Mouse (Mus musculus) kidney, embryonic 16.5 days (tissue): ENCODE results near the gene Prkcq. TPM values are rescaled to one million over a fixed set of nuclear protein-coding genes. Genes with fewer than 3 reads are reported as not detected.

Experiments used
- ATAC-seq: fragments of 200-750 bp; cut with Nextera tagmentation; 2 replicates; pipeline ENCODE4 v1.8.0; 2017; ENCODE audit warnings: moderate TSS enrichment; ENCODE audit not compliant: low FRiP score, low TSS enrichment
- H3K27ac ChIP-seq: fragments of 300-500 bp; sonication (generic); 2 replicates; pipeline ENCODE4 v1.5.1; 2014; ENCODE audit warnings: low read length
- H3K27me3 ChIP-seq: fragments of 300-500 bp; sonication (generic); 2 replicates; pipeline ENCODE4 v1.6.1; 2014; ENCODE audit warnings: low read length, control low read depth, mixed read lengths; ENCODE audit not compliant: insufficient read depth
- H3K36me3 ChIP-seq: fragments of 300-500 bp; sonication (generic); 2 replicates; pipeline ENCODE4 v1.6.1; 2014; ENCODE audit warnings: low read length, control low read depth, mixed read lengths; ENCODE audit not compliant: insufficient read depth
- H3K4me1 ChIP-seq: fragments of 300-500 bp; sonication (generic); 2 replicates; pipeline ENCODE4 v1.6.1; 2014; ENCODE audit warnings: low read length, control low read depth, mixed read lengths; ENCODE audit not compliant: insufficient read depth
- H3K4me2 ChIP-seq: fragments of 300-500 bp; sonication (generic); replicated peaks from 2 replicates; pipeline ENCODE4 v1.6.1; 2014; ENCODE audit warnings: low read depth, low read length
- H3K4me3 ChIP-seq: fragments of 300-500 bp; sonication (generic); 2 replicates; pipeline ENCODE4 v1.5.1; 2014; ENCODE audit warnings: mild to moderate bottlenecking, low read length
- H3K9ac ChIP-seq: fragments of 300-500 bp; sonication (generic); replicated peaks from 2 replicates; pipeline ENCODE4 v1.6.1; 2014; ENCODE audit warnings: low read length
- H3K9me3 ChIP-seq: fragments of 300-500 bp; sonication (generic); 2 replicates; pipeline ENCODE4 v1.6.1; 2016; ENCODE audit warnings: low read length, control low read depth
- WGBS: fragments of 180-500 bp; shearing (Covaris S2); extraction: QIAGEN DNeasy Blood & Tissue Kit; methylation state at CpG from one replicate; pipeline ENCODE4 v1.1.7; 2014; 5-methylcytosine and 5-hydroxymethylcytosine counted together
- polyA plus RNA-seq: library from polyadenylated mRNA; unstranded; fragments of >200 nt; fragmentation: Nextera tagmentation; extraction: Ambion mirVana; gene quantifications from 2 replicates; pipeline ENCODE4 v1.2.1, GENCODE M21; 2015

The Prkcq gene
- polyA plus RNA-seq, 1 experiment from 2014 or later = 5.5 TPM

DNA sequence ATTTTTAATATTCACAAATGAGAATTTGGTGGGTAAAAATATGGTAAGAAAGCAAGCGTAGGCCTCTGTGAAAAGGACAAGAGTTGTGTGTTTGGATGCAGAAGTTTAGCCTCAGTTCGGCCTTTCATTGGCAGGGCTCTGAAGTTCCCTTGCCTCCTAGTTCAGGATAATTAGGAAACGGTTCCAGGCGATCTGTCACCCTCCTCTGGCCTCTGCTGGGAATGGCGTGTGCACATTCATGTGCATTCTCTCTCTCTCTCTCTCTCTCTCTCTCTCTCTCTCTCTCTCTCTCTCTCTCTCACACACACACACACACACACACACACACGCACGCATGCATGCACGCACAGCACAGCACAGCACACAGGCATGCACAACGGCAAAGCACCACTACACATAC, 93.5 kb downstream of the Prkcq start:
- Histone ChIP-seq H3K4me2 (no peak overlapping the region), H3K4me3 (no peak overlapping the region), H3K4me1 (no peaks in the 10 kb centered on the region), H3K36me3 (no peaks in the 10 kb centered on the region), H3K9ac (no peak overlapping the region), H3K27ac (no peak overlapping the region), H3K9me3 (no peaks in the 10 kb centered on the region), H3K27me3 (no peaks in the 10 kb centered on the region)
- peak; percentile 46; the same call in 1 of the 2 replicates for ATAC-seq
- WGBS = 74% methylated on average over 9 of the region's 9 CpGs

GRCm38 (mm10) chr2:11266294-11266693, 94.4 kb downstream of the Prkcq start:
- Histone ChIP-seq H3K36me3 (no peaks in the 10 kb centered on the region), H3K27me3 (no peaks in the 10 kb centered on the region), H3K9ac (no peak overlapping the region), H3K4me2 (no peak overlapping the region), H3K4me1 (no peaks in the 10 kb centered on the region), H3K4me3 (no peak overlapping the region), H3K27ac (no peak overlapping the region), H3K9me3 (no peaks in the 10 kb centered on the region)
- no peak for ATAC-seq
- WGBS = 65% methylated on average over 5 of the region's 5 CpGs

GRCm38 (mm10) chr2:11278965-11279364, 107.1 kb downstream of the Prkcq start:
- no peak overlapping the region for H3K27ac ChIP-seq
- 77% methylated on average over 7 of the region's 7 CpGs for WGBS
- ATAC-seq = no peak

GRCm38 (mm10) chr2:11280247-11280646, 108.3 kb downstream of the Prkcq start:
- Histone ChIP-seq H3K9ac (no peak overlapping the region), H3K27me3 (no peaks in the 10 kb centered on the region), H3K4me1 (no peaks in the 10 kb centered on the region), H3K4me3 (no peak overlapping the region), H3K27ac (no peak overlapping the region), H3K36me3 (no peaks in the 10 kb centered on the region), H3K4me2 (no peak overlapping the region), H3K9me3 (no peaks in the 10 kb centered on the region)
- no peak for ATAC-seq
- 66% methylated on average over 2 of the region's 2 CpGs for WGBS

More at GRCm38 (mm10) chr2:11278965-11279364, 107.1 kb downstream of the Prkcq start:
- Histone ChIP-seq H3K4me3 (no peak overlapping the region), H3K36me3 (no peaks in the 10 kb centered on the region), H3K9ac (no peak overlapping the region), H3K4me2 (no peak overlapping the region), H3K9me3 (no peaks in the 10 kb centered on the region), H3K27me3 (no peaks in the 10 kb centered on the region), H3K4me1 (no peaks in the 10 kb centered on the region)

GRCm38 (mm10) chr2:11287834-11288530, 116.1 kb downstream of the Prkcq start:
- 77% methylated on average over 18 of the region's 18 CpGs for WGBS
- Histone ChIP-seq H3K9ac (no peak overlapping the region), H3K27me3 (no peaks in the 10 kb centered on the region), H3K4me3 (no peak overlapping the region), H3K27ac (no peak overlapping the region), H3K4me2 (no peak overlapping the region; the same call in 1 of the 2 replicates), H3K36me3 (no peaks in the 10 kb centered on the region), H3K4me1 (no peaks in the 10 kb centered on the region), H3K9me3 (no peaks in the 10 kb centered on the region)
- peak; percentile 31; the same call in 1 of the 2 replicates for ATAC-seq

DNA sequence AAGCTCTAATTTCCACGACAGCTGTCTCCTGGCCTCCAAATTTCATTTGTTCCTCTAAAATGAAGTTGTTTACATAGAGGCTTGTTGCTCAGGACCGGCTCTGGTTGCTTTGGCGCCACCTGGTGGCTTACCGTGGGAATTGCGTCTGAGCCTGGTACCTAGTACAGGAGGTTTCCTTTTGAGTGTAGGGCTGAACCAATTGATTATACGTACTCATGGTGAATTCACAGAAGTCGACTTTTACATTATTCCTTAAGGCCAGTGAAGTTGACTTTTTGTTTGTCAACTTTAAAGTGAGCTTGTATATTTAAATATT, 116.6 kb downstream of the Prkcq start:
- 11% methylated on average over 7 of the region's 7 CpGs for WGBS
- no peak overlapping the region; the same call in 1 of the 2 replicates for H3K4me2 ChIP-seq

DNA sequence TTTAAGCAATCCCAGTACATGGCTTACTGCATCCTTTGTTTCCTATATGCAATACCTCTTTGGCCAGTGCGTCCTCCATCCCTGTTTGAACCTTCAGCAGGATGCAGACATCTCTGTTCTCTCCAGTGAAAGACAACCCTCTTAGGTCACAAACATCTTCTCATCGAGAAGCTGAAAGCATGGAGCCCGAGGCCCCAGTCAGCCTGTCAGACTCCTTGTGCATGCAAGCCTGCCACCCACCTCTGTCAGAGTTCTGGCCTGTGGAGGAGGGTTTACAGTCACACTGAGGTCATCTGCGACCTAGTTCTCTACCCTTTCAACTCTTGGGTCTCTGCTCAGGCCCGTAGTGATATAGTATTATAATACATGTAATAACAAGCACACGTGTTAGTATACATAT, 119.0 kb downstream of the Prkcq start:
- no peaks in the 10 kb centered on the region for H3K9me3 ChIP-seq
- no peaks in the 10 kb centered on the region for H3K4me1 ChIP-seq
- H3K4me2 ChIP-seq = no peak overlapping the region
- H3K9ac ChIP-seq = no peak overlapping the region
- H3K27me3 ChIP-seq = no peaks in the 10 kb centered on the region
- no peak overlapping the region for H3K4me3 ChIP-seq
- no peak for ATAC-seq
- no peak overlapping the region for H3K27ac ChIP-seq
- 85% methylated on average over 6 of the region's 6 CpGs for WGBS
- no peaks in the 10 kb centered on the region for H3K36me3 ChIP-seq

More for the DNA sequence above, 116.6 kb downstream of the Prkcq start:
- ATAC-seq = peak; percentile 85; the same call in 1 of the 2 replicates
- Histone ChIP-seq H3K4me1 (no peaks in the 10 kb centered on the region), H3K9ac (no peak overlapping the region), H3K36me3 (no peaks in the 10 kb centered on the region), H3K27me3 (no peaks in the 10 kb centered on the region), H3K9me3 (no peaks in the 10 kb centered on the region), H3K27ac (no peak overlapping the region), H3K4me3 (no peak overlapping the region)

DNA sequence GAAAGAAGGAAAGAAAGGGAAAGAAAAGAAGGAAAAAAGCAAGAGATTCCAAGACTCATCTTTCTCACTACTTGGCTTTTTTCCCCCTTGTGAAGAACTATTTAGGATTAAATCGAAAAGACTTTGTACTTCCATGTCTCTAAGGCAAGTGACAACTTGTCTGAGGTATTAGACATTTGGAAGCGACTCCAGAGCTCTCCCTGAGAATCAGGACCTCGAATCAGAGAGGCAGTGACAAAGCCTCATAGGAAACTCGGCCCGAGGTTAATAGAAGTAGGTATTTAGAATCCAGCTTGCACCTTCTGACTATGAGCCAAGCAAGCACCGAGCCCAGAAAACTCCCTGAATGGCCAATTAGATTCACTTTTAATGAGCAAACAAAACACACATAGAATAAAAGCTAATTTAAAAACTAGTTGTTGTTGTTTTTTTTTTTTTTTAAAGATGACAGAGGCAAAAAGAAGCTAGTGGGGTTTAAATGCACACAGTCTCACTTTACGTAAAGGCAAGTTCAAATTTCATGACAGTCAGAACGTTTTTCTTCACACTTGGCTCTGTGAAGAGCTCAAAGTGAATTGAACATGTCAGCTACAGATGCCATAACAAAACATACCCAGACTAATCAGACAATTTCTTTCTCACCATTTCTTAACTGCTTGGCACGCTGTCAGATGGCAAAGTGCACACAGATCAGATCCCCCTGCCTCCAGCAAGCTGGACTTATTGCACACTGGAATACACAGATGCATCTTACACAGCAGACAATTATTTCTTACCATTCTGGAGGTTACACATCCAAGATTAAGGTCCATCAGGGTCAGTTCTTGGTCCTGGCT, 119.9 kb downstream of the Prkcq start:
- 82% methylated on average over 9 of the region's 9 CpGs for WGBS

GRCm38 (mm10) chr2:11293144-11293543, 121.2 kb downstream of the Prkcq start:
- no peak overlapping the region for H3K9ac ChIP-seq
- no peak overlapping the region for H3K27ac ChIP-seq
- H3K4me1 ChIP-seq = no peaks in the 10 kb centered on the region
- H3K4me2 ChIP-seq = no peak overlapping the region
- H3K9me3 ChIP-seq = no peaks in the 10 kb centered on the region
- 75% methylated on average over 13 of the region's 13 CpGs for WGBS
- no peaks in the 10 kb centered on the region for H3K36me3 ChIP-seq
- ATAC-seq = no peak
- H3K27me3 ChIP-seq = no peaks in the 10 kb centered on the region
- H3K4me3 ChIP-seq = no peak overlapping the region

More for the DNA sequence above, 119.9 kb downstream of the Prkcq start:
- no peak overlapping the region for H3K4me3 ChIP-seq
- H3K9ac ChIP-seq = no peak overlapping the region
- no peaks in the 10 kb centered on the region for H3K36me3 ChIP-seq
- H3K4me2 ChIP-seq = no peak overlapping the region
- no peak overlapping the region for H3K27ac ChIP-seq
- H3K27me3 ChIP-seq = no peaks in the 10 kb centered on the region
- H3K9me3 ChIP-seq = no peaks in the 10 kb centered on the region
- H3K4me1 ChIP-seq = no peaks in the 10 kb centered on the region
- ATAC-seq = no peak

GRCm38 (mm10) chr2:11294643-11295191, 122.8 kb downstream of the Prkcq start:
- Histone ChIP-seq H3K36me3 (no peaks in the 10 kb centered on the region), H3K27ac (no peak overlapping the region), H3K27me3 (no peaks in the 10 kb centered on the region), H3K4me1 (no peaks in the 10 kb centered on the region), H3K4me2 (no peak overlapping the region), H3K9me3 (no peaks in the 10 kb centered on the region), H3K9ac (no peak overlapping the region), H3K4me3 (no peak overlapping the region)
- WGBS = 24% methylated on average over 5 of the region's 5 CpGs
- ATAC-seq = no peak
